Mouse (Mus musculus) intestine, postnatal 0 days (tissue): Measurements from ENCODE around the gene Mup20. TPM values are rescaled to one million over a fixed set of nuclear protein-coding genes. Genes with fewer than 3 reads are reported as not detected.
"Not testable (repeated sequence)": the region's sequence is repeated elsewhere in the genome, so short reads cannot be mapped to it uniquely, and the experiment has no call there.

Experiments
- ATAC-seq: fragments of 200-750 bp; cut with Nextera tagmentation; 2 replicates; pipeline ENCODE4 v1.8.0; 2017; ENCODE audit warnings: mild to moderate bottlenecking, moderate TSS enrichment, moderate library complexity
- H3K27ac ChIP-seq: fragments of 300-500 bp; sonication (generic); 2 replicates; pipeline ENCODE4 v1.5.1; 2014; ENCODE audit warnings: mild to moderate bottlenecking, low read depth, low read length, moderate library complexity
- H3K27me3 ChIP-seq: fragments of 300-500 bp; sonication (generic); replicated peaks from 2 replicates; pipeline ENCODE4 v1.6.1; 2014; ENCODE audit warnings: low read length, mixed read lengths; ENCODE audit not compliant: control insufficient read depth, insufficient read depth
- H3K36me3 ChIP-seq: fragments of 300-500 bp; sonication (generic); 2 replicates; pipeline ENCODE4 v1.6.1; 2014; ENCODE audit warnings: mild to moderate bottlenecking, moderate library complexity; ENCODE audit not compliant: control insufficient read depth, insufficient read depth
- H3K4me1 ChIP-seq: fragments of 300-500 bp; sonication (generic); replicated peaks from 2 replicates; pipeline ENCODE4 v1.6.1; 2014; ENCODE audit warnings: antibody characterized with exemption, low read length, mixed read lengths; ENCODE audit not compliant: control insufficient read depth, insufficient read depth
- H3K4me2 ChIP-seq: fragments of 300-500 bp; sonication (generic); replicated peaks from 2 replicates; pipeline ENCODE4 v1.6.1; 2014; ENCODE audit warnings: low read depth, mild to moderate bottlenecking, moderate library complexity
- H3K4me3 ChIP-seq: fragments of 300-500 bp; sonication (generic); 2 replicates; pipeline ENCODE4 v1.5.1; 2014; ENCODE audit warnings: low read depth, low read length
- H3K9ac ChIP-seq: fragments of 300-500 bp; sonication (generic); 2 replicates; pipeline ENCODE4 v1.6.1; 2014; ENCODE audit warnings: mild to moderate bottlenecking, low read depth, low read length
- H3K9me3 ChIP-seq: fragments of 300-500 bp; sonication (generic); 2 replicates; pipeline ENCODE4 v1.6.1; 2016; ENCODE audit warnings: mixed run types; ENCODE audit not compliant: control insufficient read depth
- CTCF ChIP-seq: sonication (generic); IDR thresholded peaks from 2 replicates; pipeline ENCODE4 v1.5.1; 2016; ENCODE audit warnings: low read depth, mild to moderate bottlenecking, control low read depth, antibody characterized with exemption, moderate library complexity
- WGBS: fragments of 180-500 bp; shearing (Covaris S2); extraction: QIAGEN DNeasy Blood & Tissue Kit; methylation state at CpG from one replicate; pipeline ENCODE4 v1.1.7; 2014; 5-methylcytosine and 5-hydroxymethylcytosine counted together
- polyA plus RNA-seq: library from polyadenylated mRNA; unstranded; fragments of >200 nt; fragmentation: Nextera tagmentation; extraction: Ambion mirVana; gene quantifications from 2 replicates; pipeline ENCODE4 v1.2.1, GENCODE M21; 2015

Gene Mup20
- polyA plus RNA-seq, 1 experiment from 2014 or later = 0.29 TPM

DNA sequence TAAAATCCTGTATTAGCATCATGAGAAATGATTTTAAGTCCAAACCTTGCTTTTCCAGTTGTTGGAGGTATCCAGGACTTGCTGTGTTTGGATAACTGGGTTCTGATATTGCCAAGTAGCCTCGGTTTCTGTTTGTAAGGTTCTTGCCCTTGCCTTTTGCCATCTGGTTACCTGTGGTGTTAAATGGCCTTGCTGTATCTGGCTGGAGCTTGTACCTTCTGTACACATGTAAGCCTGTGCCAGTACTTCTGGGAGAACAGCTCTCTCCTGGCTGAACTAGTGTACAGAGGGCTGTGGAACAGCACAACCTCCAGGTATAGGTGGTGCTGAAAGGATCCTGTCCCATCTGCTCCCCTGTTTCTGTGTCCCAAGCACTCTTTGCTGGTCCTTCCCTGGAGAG is 27.7 kb downstream of the Mup20 start:
- H3K36me3 ChIP-seq = no peaks in the 10 kb centered on the region
- ATAC-seq = no peak
- H3K9ac ChIP-seq = no peak overlapping the region
- H3K27ac ChIP-seq = no peak overlapping the region
- no peak for TF ChIP-seq CTCF
- H3K27me3 ChIP-seq = no peaks in the 10 kb centered on the region
- H3K4me1 ChIP-seq = no peaks in the 10 kb centered on the region
- no peak overlapping the region for H3K4me2 ChIP-seq
- H3K9me3 ChIP-seq = no peaks in the 10 kb centered on the region
- WGBS = 76% methylated on average over 1 of the region's 1 CpGs
- no peak overlapping the region for H3K4me3 ChIP-seq

DNA sequence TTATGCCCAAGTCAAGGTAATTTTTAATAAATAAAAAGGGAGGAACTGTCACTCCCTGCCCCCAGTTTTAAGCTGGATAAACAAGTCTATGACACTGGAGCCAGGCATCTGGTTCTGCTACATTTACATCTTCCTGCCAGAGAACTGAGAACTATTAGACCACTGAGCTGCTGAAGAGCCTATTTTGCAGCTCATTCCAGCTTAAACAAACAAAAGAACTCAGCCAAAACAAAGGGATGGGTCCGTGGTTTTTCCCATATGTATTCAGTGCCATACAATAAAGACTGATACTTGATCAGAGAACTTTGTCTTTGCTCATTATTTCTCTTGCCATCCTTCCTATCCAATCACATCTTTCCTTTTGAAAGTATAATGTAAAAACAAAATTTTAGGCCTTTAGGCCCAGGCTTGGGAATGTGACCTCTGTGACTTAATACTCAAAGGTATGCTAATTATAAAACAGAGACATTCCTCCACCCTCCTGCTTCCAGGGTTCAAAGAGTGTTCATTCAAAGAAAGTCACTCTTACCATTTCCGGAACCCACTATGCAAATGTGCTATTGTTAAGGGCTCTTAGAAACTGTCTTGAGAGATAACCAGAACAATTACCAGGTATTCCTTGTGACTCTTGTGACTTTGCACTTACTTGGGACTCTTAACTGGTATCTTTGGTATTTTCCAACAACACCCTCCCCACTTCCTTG is 29.6 kb downstream of the Mup20 start:
- no peak overlapping the region for H3K4me3 ChIP-seq
- H3K36me3 ChIP-seq = no peaks in the 10 kb centered on the region
- no peak for ATAC-seq
- H3K4me2 ChIP-seq = no peak overlapping the region
- H3K27me3 ChIP-seq = no peaks in the 10 kb centered on the region
- H3K27ac ChIP-seq = no peak overlapping the region
- no peak overlapping the region for H3K9ac ChIP-seq
- WGBS = 54% methylated on average over 2 of the region's 2 CpGs
- no peaks in the 10 kb centered on the region for H3K9me3 ChIP-seq
- H3K4me1 ChIP-seq = no peaks in the 10 kb centered on the region
- no peak for TF ChIP-seq CTCF

DNA sequence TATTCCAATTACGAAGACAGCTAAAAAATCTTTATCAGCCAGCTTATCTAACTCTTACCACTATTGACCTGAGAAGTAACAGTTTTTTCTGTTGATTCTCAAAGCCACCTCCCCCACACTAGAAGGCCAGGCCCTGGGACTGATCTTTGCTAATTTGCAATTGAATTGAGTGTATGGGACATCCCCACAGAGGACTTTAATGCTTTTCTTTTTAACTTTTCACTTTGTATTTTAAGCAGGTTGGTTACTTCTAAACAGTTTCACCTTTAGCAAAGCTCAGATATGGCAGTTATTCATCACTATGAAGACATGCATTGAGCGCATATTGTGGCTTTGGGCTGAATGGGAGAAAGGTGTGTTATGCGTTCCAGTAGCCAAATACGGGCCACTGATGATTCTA is 30.3 kb downstream of the Mup20 start:
- no peak overlapping the region for H3K4me2 ChIP-seq
- TF ChIP-seq CTCF = no peak
- WGBS = 87% methylated on average over 4 of the region's 4 CpGs

DNA sequence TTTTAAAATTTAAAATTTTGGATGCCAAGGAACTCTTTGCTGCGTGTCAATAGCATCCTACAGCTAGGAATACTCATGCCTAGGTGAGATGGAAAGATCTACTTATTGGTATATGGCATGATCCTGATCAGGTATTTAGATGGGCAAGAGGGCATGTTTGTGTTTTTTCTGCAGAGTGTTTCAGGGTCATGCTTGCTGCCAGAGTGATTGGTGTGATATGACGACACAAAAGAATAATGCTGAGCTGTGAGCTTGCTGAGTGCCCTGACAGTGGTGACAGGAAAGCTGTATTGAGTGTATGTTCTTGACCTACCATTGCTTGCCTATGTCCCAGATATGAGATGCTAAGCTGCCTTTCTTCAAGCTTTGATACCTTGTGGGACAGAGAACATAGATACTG is 30.8 kb downstream of the Mup20 start:
- no peak overlapping the region for H3K4me2 ChIP-seq
- no peaks in the 10 kb centered on the region for H3K27me3 ChIP-seq
- TF ChIP-seq CTCF = no peak
- no peaks in the 10 kb centered on the region for H3K4me1 ChIP-seq
- WGBS = 84% methylated on average over 2 of the region's 2 CpGs
- ATAC-seq = no peak
- H3K27ac ChIP-seq = no peak overlapping the region
- H3K36me3 ChIP-seq = no peaks in the 10 kb centered on the region
- no peak overlapping the region for H3K9ac ChIP-seq
- no peak overlapping the region for H3K4me3 ChIP-seq
- H3K9me3 ChIP-seq = no peaks in the 10 kb centered on the region

More for the DNA sequence above, 30.3 kb downstream of the Mup20 start:
- no peaks in the 10 kb centered on the region for H3K27me3 ChIP-seq
- no peaks in the 10 kb centered on the region for H3K36me3 ChIP-seq
- no peaks in the 10 kb centered on the region for H3K4me1 ChIP-seq
- no peak overlapping the region for H3K4me3 ChIP-seq
- H3K9me3 ChIP-seq = no peaks in the 10 kb centered on the region
- H3K27ac ChIP-seq = no peak overlapping the region
- no peak overlapping the region for H3K9ac ChIP-seq
- ATAC-seq = no peak

DNA sequence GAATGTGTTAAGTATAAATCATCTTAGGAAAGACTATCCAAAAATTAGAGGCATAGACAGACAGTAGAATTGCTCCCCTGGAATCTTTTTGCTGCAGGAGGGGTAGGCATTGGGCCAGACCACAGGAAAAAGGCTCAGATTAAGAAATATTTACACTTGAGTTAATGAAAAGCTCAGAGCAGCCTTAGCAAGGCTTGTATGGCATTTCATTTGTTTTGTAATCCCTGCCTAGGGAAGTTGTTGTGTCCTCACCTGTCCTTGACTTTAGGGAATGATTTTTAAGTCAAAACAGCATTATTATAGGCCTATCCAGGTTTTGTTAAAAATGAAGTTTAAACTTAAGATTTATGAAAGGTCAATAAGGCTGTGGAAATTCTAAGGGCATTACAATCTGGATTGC is 33.4 kb downstream of the Mup20 start:
- H3K27ac ChIP-seq, H3K4me1 ChIP-seq, H3K4me2 ChIP-seq, H3K9me3 ChIP-seq, H3K27me3 ChIP-seq, H3K36me3 ChIP-seq, ATAC-seq, H3K4me3 ChIP-seq, H3K9ac ChIP-seq: not testable (repeated sequence)

Other genes with a start within 250 kb of the Mup20 start
- gene Mup5, start 218.9 kb downstream of the Mup20 start, polyA plus RNA-seq = not detected in 2 replicates
- not detected in 2 replicates for gene Mup3, start 33.2 kb upstream of the Mup20 start, polyA plus RNA-seq
- not detected in 2 replicates for gene Mup21, start 96.7 kb upstream of the Mup20 start, polyA plus RNA-seq
- gene Zfp37, start 176.9 kb upstream of the Mup20 start, polyA plus RNA-seq = 2.4 and 3.1 TPM in 2 replicates
- 16.1 and 17.8 TPM in 2 replicates for gene Slc31a2, start 208.4 kb upstream of the Mup20 start, polyA plus RNA-seq